Mouse (Mus musculus): ENCODE measurements around the gene Rnf17. TPM values are rescaled to one million over a fixed set of nuclear protein-coding genes. Genes with fewer than 3 reads are reported as not detected.

Rnf17 gene
- polyA plus RNA-seq, 1 experiment = 0.57 TPM

- TF ChIP-seq CTCF (IDR thresholded peaks at IDR 0.05; ENCODE audit: borderline replicate concordance, insufficient read depth, low read depth, low read length) (no peak), POLR2A (IDR thresholded peaks at IDR 0.05; ENCODE audit: borderline replicate concordance, insufficient read depth, low read length) (no peak)
- 5% methylated on average over 15 of the region's 15 CpGs for WGBS
Observed at GRCm38 (mm10) chr14:56366712-56367111, 35.7 kb upstream of the Rnf17 start.

GRCm38 (mm10) chr14:56368834-56369233 is 33.5 kb upstream of the Rnf17 start:
- 53% methylated on average over 3 of the region's 3 CpGs for WGBS
- no peak for DNase-seq
- no peak overlapping the region for H3K27ac ChIP-seq (ENCODE audit: insufficient read depth, low read length)
- H3K4me1 ChIP-seq (ENCODE audit: control insufficient read depth, insufficient read depth, low read length) = no peaks in the 10 kb centered on the region
- TF ChIP-seq POLR2A (IDR thresholded peaks at IDR 0.05; ENCODE audit: borderline replicate concordance, insufficient read depth, low read length) (no peak), CTCF (IDR thresholded peaks at IDR 0.05; ENCODE audit: borderline replicate concordance, insufficient read depth, low read depth, low read length) (peak; percentile 20; the same call in 1 of the 2 replicates)
- no peak overlapping the region for H3K4me3 ChIP-seq (replicated peaks; ENCODE audit: insufficient read depth, low read depth, low read length)
- H3K27me3 ChIP-seq (ENCODE audit: control insufficient read depth, insufficient read depth, low read length) = peaks cover 1% of the 10 kb centered on the region; the same call in 1 of the 2 replicates

More at GRCm38 (mm10) chr14:56366712-56367111, 35.7 kb upstream of the Rnf17 start:
- H3K27ac ChIP-seq (ENCODE audit: insufficient read depth, low read length) = no peak overlapping the region
- no peak for DNase-seq
- no peak overlapping the region for H3K4me3 ChIP-seq (replicated peaks; ENCODE audit: insufficient read depth, low read depth, low read length)
- H3K27me3 ChIP-seq (ENCODE audit: control insufficient read depth, insufficient read depth, low read length) = peaks cover 1% of the 10 kb centered on the region; the same call in 1 of the 2 replicates
- no peaks in the 10 kb centered on the region for H3K4me1 ChIP-seq (ENCODE audit: control insufficient read depth, insufficient read depth, low read length)

- peak; percentile 75 to 79 for DNase-seq
- WGBS = 1% methylated on average over 6 of the region's 6 CpGs
- Histone ChIP-seq H3K27me3 (ENCODE audit: control insufficient read depth, insufficient read depth, low read length) (no peaks in the 10 kb centered on the region), H3K4me1 (ENCODE audit: control insufficient read depth, insufficient read depth, low read length) (no peaks in the 10 kb centered on the region), H3K4me3 (replicated peaks; ENCODE audit: insufficient read depth, low read depth, low read length) (no peak overlapping the region), H3K27ac (ENCODE audit: insufficient read depth, low read length) (no peak overlapping the region)
- TF ChIP-seq CTCF (IDR thresholded peaks at IDR 0.05; ENCODE audit: borderline replicate concordance, insufficient read depth, low read depth, low read length) (peak; percentile 83), POLR2A (IDR thresholded peaks at IDR 0.05; ENCODE audit: borderline replicate concordance, insufficient read depth, low read length) (no peak)
Observed at GRCm38 (mm10) chr14:56375731-56376130, 26.6 kb upstream of the Rnf17 start.

- Histone ChIP-seq H3K4me1 (ENCODE audit: control insufficient read depth, insufficient read depth, low read length) (no peaks in the 10 kb centered on the region), H3K4me3 (replicated peaks; ENCODE audit: insufficient read depth, low read depth, low read length) (no peak overlapping the region), H3K27me3 (ENCODE audit: control insufficient read depth, insufficient read depth, low read length) (no peaks in the 10 kb centered on the region), H3K27ac (ENCODE audit: insufficient read depth, low read length) (no peak overlapping the region)
- TF ChIP-seq CTCF (IDR thresholded peaks at IDR 0.05; ENCODE audit: borderline replicate concordance, insufficient read depth, low read depth, low read length) = no peak
- no peak for TF ChIP-seq POLR2A (IDR thresholded peaks at IDR 0.05; ENCODE audit: borderline replicate concordance, insufficient read depth, low read length)
- no peak for DNase-seq
Observed at GRCm38 (mm10) chr14:56377745-56378144, 24.6 kb upstream of the Rnf17 start.

- Histone ChIP-seq H3K4me3 (replicated peaks; ENCODE audit: insufficient read depth, low read depth, low read length) (no peak overlapping the region), H3K27ac (ENCODE audit: insufficient read depth, low read length) (no peak overlapping the region), H3K27me3 (ENCODE audit: control insufficient read depth, insufficient read depth, low read length) (no peaks in the 10 kb centered on the region), H3K4me1 (ENCODE audit: control insufficient read depth, insufficient read depth, low read length) (no peaks in the 10 kb centered on the region)
- DNase-seq = no peak
- WGBS = 62% methylated on average over 9 of the region's 9 CpGs
- no peak for TF ChIP-seq CTCF (IDR thresholded peaks at IDR 0.05; ENCODE audit: borderline replicate concordance, insufficient read depth, low read depth, low read length)
- TF ChIP-seq POLR2A (IDR thresholded peaks at IDR 0.05; ENCODE audit: borderline replicate concordance, insufficient read depth, low read length) = no peak
Observed at GRCm38 (mm10) chr14:56379336-56379735, 23.0 kb upstream of the Rnf17 start.

- WGBS = 93% methylated on average over 4 of the region's 4 CpGs
- no peak for TF ChIP-seq CTCF (IDR thresholded peaks at IDR 0.05; ENCODE audit: borderline replicate concordance, insufficient read depth, low read depth, low read length)
- TF ChIP-seq POLR2A (IDR thresholded peaks at IDR 0.05; ENCODE audit: borderline replicate concordance, insufficient read depth, low read length) = no peak
Observed at GRCm38 (mm10) chr14:56382366-56382765, 20.0 kb upstream of the Rnf17 start.

GRCm38 (mm10) chr14:56390247-56390646 is 12.1 kb upstream of the Rnf17 start:
- no peak overlapping the region for H3K27ac ChIP-seq (ENCODE audit: insufficient read depth, low read length)
- DNase-seq = peak in 1 of 2 experiments; percentile 34
- H3K27me3 ChIP-seq (ENCODE audit: control insufficient read depth, insufficient read depth, low read length) = no peaks in the 10 kb centered on the region
- TF ChIP-seq POLR2A (IDR thresholded peaks at IDR 0.05; ENCODE audit: borderline replicate concordance, insufficient read depth, low read length) = no peak
- TF ChIP-seq CTCF (IDR thresholded peaks at IDR 0.05; ENCODE audit: borderline replicate concordance, insufficient read depth, low read depth, low read length) = no peak
- no peaks in the 10 kb centered on the region for H3K4me1 ChIP-seq (ENCODE audit: control insufficient read depth, insufficient read depth, low read length)
- no peak overlapping the region for H3K4me3 ChIP-seq (replicated peaks; ENCODE audit: insufficient read depth, low read depth, low read length)
- 10% methylated on average over 3 of the region's 3 CpGs for WGBS

More at GRCm38 (mm10) chr14:56382366-56382765, 20.0 kb upstream of the Rnf17 start:
- H3K4me3 ChIP-seq (replicated peaks; ENCODE audit: insufficient read depth, low read depth, low read length) = no peak overlapping the region
- H3K27ac ChIP-seq (ENCODE audit: insufficient read depth, low read length) = no peak overlapping the region
- no peaks in the 10 kb centered on the region for H3K27me3 ChIP-seq (ENCODE audit: control insufficient read depth, insufficient read depth, low read length)
- DNase-seq = no peak
- H3K4me1 ChIP-seq (ENCODE audit: control insufficient read depth, insufficient read depth, low read length) = no peaks in the 10 kb centered on the region

- 38% methylated on average over 2 of the region's 2 CpGs for WGBS
- no peaks in the 10 kb centered on the region for H3K27me3 ChIP-seq (ENCODE audit: control insufficient read depth, insufficient read depth, low read length)
- H3K27ac ChIP-seq (ENCODE audit: insufficient read depth, low read length) = no peak overlapping the region
- no peak for TF ChIP-seq POLR2A (IDR thresholded peaks at IDR 0.05; ENCODE audit: borderline replicate concordance, insufficient read depth, low read length)
- no peak for TF ChIP-seq CTCF (IDR thresholded peaks at IDR 0.05; ENCODE audit: borderline replicate concordance, insufficient read depth, low read depth, low read length)
- H3K4me1 ChIP-seq (ENCODE audit: control insufficient read depth, insufficient read depth, low read length) = no peaks in the 10 kb centered on the region
- no peak for DNase-seq
- no peak overlapping the region for H3K4me3 ChIP-seq (replicated peaks; ENCODE audit: insufficient read depth, low read depth, low read length)
Observed at GRCm38 (mm10) chr14:56393704-56394312, 8.6 kb upstream of the Rnf17 start.
